Mouse (Mus musculus): ENCODE measurements around the gene Fbxo34.
"Not testable (repeated sequence)": the region's sequence is repeated elsewhere in the genome, so short reads cannot be mapped to it uniquely, and the experiment has no call there.

The Fbxo34 gene

GRCm38 (mm10) chr14:47567962-47568652 is 117.9 kb downstream of the Fbxo34 start:
- peak; percentile 68 to 69 for DNase-seq

GRCm38 (mm10) chr14:47570549-47570948 is 120.3 kb downstream of the Fbxo34 start, which contains the start of gene Atg14:
TSS of gene Atg14 (minus strand) at chr14:47570649.
- DNase-seq = not testable (repeated sequence)

GRCm38 (mm10) chr14:47572707-47573106 is 122.5 kb downstream of the Fbxo34 start:
- no peak for DNase-seq

GRCm38 (mm10) chr14:47574721-47575120 is 124.5 kb downstream of the Fbxo34 start:
- no peak for DNase-seq

- DNase-seq = no peak
Observed at GRCm38 (mm10) chr14:47576687-47577086, 126.5 kb downstream of the Fbxo34 start.

- no peak for DNase-seq
Observed at GRCm38 (mm10) chr14:47578086-47578485, 127.9 kb downstream of the Fbxo34 start.

- DNase-seq = no peak
Observed at GRCm38 (mm10) chr14:47581280-47581679, 131.1 kb downstream of the Fbxo34 start.

All from thymus, adult 18-20 months (tissue).